Mouse (Mus musculus) brain, embryonic 14.5 days (tissue): ENCODE data around the gene Pacs1.

ENCODE experiments used
- CTCF ChIP-seq: fragments of 200-500 bp; IDR thresholded peaks from 2 replicates; pipeline ENCODE4 v1.5.1; 2012; ENCODE audit warnings: inconsistent platforms, mild to moderate bottlenecking, moderate library complexity, borderline replicate concordance; ENCODE audit not compliant: insufficient read depth, insufficient read length; ENCODE audit errors: extremely low read depth
- POLR2A ChIP-seq: fragments of 200-500 bp; IDR thresholded peaks from 2 replicates; pipeline ENCODE4 v1.6.1; 2012; ENCODE audit warnings: mild to moderate bottlenecking, inconsistent platforms, borderline replicate concordance; ENCODE audit not compliant: poor library complexity, insufficient read depth, insufficient read length, severe bottlenecking; ENCODE audit errors: extremely low read depth

DNA sequence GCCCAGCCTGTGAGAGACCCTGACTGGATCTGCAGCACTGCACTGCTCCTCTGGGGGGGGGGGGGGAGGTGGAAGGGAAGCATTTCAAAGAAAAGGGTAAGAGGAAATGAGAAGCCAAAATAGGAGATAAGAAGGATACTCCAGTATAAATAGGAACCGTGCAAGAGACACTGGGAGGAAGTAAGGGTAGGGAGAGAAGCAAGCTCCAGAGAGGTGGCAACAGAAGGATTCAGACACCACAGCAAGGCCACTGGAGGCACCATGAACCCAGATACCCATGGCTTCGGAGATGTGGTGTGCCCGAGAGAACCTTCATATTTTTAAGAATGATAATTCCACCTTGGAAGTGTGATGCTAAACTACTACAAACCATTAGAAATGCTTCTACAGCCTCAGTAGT is 74.4 kb downstream of the Pacs1 start:
- TF ChIP-seq CTCF (no peak), POLR2A (no peak)
